Mouse (Mus musculus): ENCODE results near the gene Tgfbr3. TPM values are rescaled to one million over a fixed set of nuclear protein-coding genes. Genes with fewer than 3 reads are reported as not detected.

The Tgfbr3 gene
- polyA plus RNA-seq, 1 experiment from 2014 or later = 6.1 TPM

GRCm38 (mm10) chr5:107174188-107174587, 115.2 kb downstream of the Tgfbr3 start:
- H3K27ac ChIP-seq = no peak overlapping the region
- H3K4me3 ChIP-seq = no peak overlapping the region
- H3K9ac ChIP-seq = no peak overlapping the region
- peaks cover 15% of the 10 kb centered on the region for H3K4me1 ChIP-seq (replicated peaks)
- no peaks in the 10 kb centered on the region for H3K9me3 ChIP-seq
- ATAC-seq (ENCODE audit: low FRiP score) = no peak
- H3K4me2 ChIP-seq = no peak overlapping the region
- H3K36me3 ChIP-seq = no peaks in the 10 kb centered on the region
- H3K27me3 ChIP-seq = no peaks in the 10 kb centered on the region

GRCm38 (mm10) chr5:107173483-107173882, 115.9 kb downstream of the Tgfbr3 start:
- no peak overlapping the region for H3K27ac ChIP-seq
- no peaks in the 10 kb centered on the region for H3K36me3 ChIP-seq
- H3K4me2 ChIP-seq = no peak overlapping the region
- no peak overlapping the region for H3K9ac ChIP-seq
- H3K27me3 ChIP-seq = no peaks in the 10 kb centered on the region
- no peak overlapping the region for H3K4me3 ChIP-seq
- H3K9me3 ChIP-seq = no peaks in the 10 kb centered on the region
- 85% methylated on average over 2 of the region's 2 CpGs for WGBS
- peaks cover 15% of the 10 kb centered on the region for H3K4me1 ChIP-seq (replicated peaks)
- no peak for ATAC-seq (ENCODE audit: low FRiP score)

- Histone ChIP-seq H3K9ac (no peak overlapping the region), H3K9me3 (no peaks in the 10 kb centered on the region), H3K27me3 (no peaks in the 10 kb centered on the region), H3K27ac (no peak overlapping the region), H3K4me1 (replicated peaks) (peaks cover 15% of the 10 kb centered on the region), H3K4me2 (no peak overlapping the region), H3K36me3 (no peaks in the 10 kb centered on the region), H3K4me3 (no peak overlapping the region)
- no peak for ATAC-seq (ENCODE audit: low FRiP score)
- WGBS = 69% methylated on average over 7 of the region's 7 CpGs
Measured at GRCm38 (mm10) chr5:107171861-107172260, 117.6 kb downstream of the Tgfbr3 start.

GRCm38 (mm10) chr5:107169796-107170195, 119.6 kb downstream of the Tgfbr3 start:
- H3K4me1 ChIP-seq (replicated peaks) = peaks cover 17% of the 10 kb centered on the region
- WGBS = 86% methylated on average over 5 of the region's 5 CpGs
- no peak overlapping the region for H3K4me3 ChIP-seq
- H3K9me3 ChIP-seq = no peaks in the 10 kb centered on the region
- no peaks in the 10 kb centered on the region for H3K36me3 ChIP-seq
- no peak overlapping the region for H3K27ac ChIP-seq
- no peaks in the 10 kb centered on the region for H3K27me3 ChIP-seq
- H3K4me2 ChIP-seq = no peak overlapping the region
- no peak overlapping the region for H3K9ac ChIP-seq
- ATAC-seq (ENCODE audit: low FRiP score) = no peak

GRCm38 (mm10) chr5:107167872-107168300, 121.5 kb downstream of the Tgfbr3 start:
- no peak for ATAC-seq (ENCODE audit: low FRiP score)
- Histone ChIP-seq H3K9me3 (no peaks in the 10 kb centered on the region), H3K27me3 (no peaks in the 10 kb centered on the region), H3K4me3 (no peak overlapping the region), H3K4me1 (replicated peaks) (peaks cover 17% of the 10 kb centered on the region), H3K27ac (no peak overlapping the region), H3K36me3 (no peaks in the 10 kb centered on the region), H3K9ac (no peak overlapping the region), H3K4me2 (peak overlapping the region; percentile 20)
- 31% methylated on average over 8 of the region's 8 CpGs for WGBS

GRCm38 (mm10) chr5:107167373-107167772, 122.1 kb downstream of the Tgfbr3 start:
- 49% methylated on average over 12 of the region's 12 CpGs for WGBS
- Histone ChIP-seq H3K4me3 (no peak overlapping the region), H3K27ac (peak overlapping the region; percentile 3; the same call in 1 of the 2 replicates), H3K9ac (no peak overlapping the region), H3K4me2 (peak overlapping the region; percentile 20), H3K27me3 (no peaks in the 10 kb centered on the region), H3K9me3 (no peaks in the 10 kb centered on the region), H3K4me1 (replicated peaks) (peaks cover 14% of the 10 kb centered on the region), H3K36me3 (no peaks in the 10 kb centered on the region)
- no peak for ATAC-seq (ENCODE audit: low FRiP score)

- H3K36me3 ChIP-seq = no peaks in the 10 kb centered on the region
- no peak for ATAC-seq (ENCODE audit: low FRiP score)
- WGBS = 77% methylated on average over 11 of the region's 11 CpGs
- 0 out of 2 replicates have a peak overlapping the region, but pooled peaks have one; percentile 20 for H3K4me2 ChIP-seq
- H3K27ac ChIP-seq = no peak overlapping the region; the same call in 1 of the 2 replicates
- no peaks in the 10 kb centered on the region for H3K9me3 ChIP-seq
- peaks cover 13% of the 10 kb centered on the region for H3K4me1 ChIP-seq (replicated peaks)
- no peaks in the 10 kb centered on the region for H3K27me3 ChIP-seq
- no peak overlapping the region for H3K9ac ChIP-seq
- H3K4me3 ChIP-seq = no peak overlapping the region
Measured at GRCm38 (mm10) chr5:107166659-107167370, 122.6 kb downstream of the Tgfbr3 start.

- Histone ChIP-seq H3K27me3 (no peaks in the 10 kb centered on the region), H3K4me3 (no peak overlapping the region), H3K27ac (no peak overlapping the region), H3K4me1 (replicated peaks) (peaks cover 13% of the 10 kb centered on the region), H3K4me2 (no peak overlapping the region), H3K36me3 (no peaks in the 10 kb centered on the region), H3K9me3 (no peaks in the 10 kb centered on the region), H3K9ac (no peak overlapping the region)
- ATAC-seq (ENCODE audit: low FRiP score) = no peak
- 83% methylated on average over 7 of the region's 7 CpGs for WGBS
Measured at GRCm38 (mm10) chr5:107165734-107166133, 123.7 kb downstream of the Tgfbr3 start.

- peaks cover 13% of the 10 kb centered on the region for H3K4me1 ChIP-seq (replicated peaks)
- WGBS = 89% methylated on average over 5 of the region's 5 CpGs
- H3K9ac ChIP-seq = no peak overlapping the region
- no peaks in the 10 kb centered on the region for H3K36me3 ChIP-seq
- H3K9me3 ChIP-seq = no peaks in the 10 kb centered on the region
- no peak for ATAC-seq (ENCODE audit: low FRiP score)
- no peaks in the 10 kb centered on the region for H3K27me3 ChIP-seq
- H3K4me2 ChIP-seq = no peak overlapping the region
- no peak overlapping the region for H3K27ac ChIP-seq
- no peak overlapping the region for H3K4me3 ChIP-seq
Measured at GRCm38 (mm10) chr5:107165271-107165670, 124.2 kb downstream of the Tgfbr3 start.

GRCm38 (mm10) chr5:107164856-107165255, 124.6 kb downstream of the Tgfbr3 start:
- Histone ChIP-seq H3K9me3 (no peaks in the 10 kb centered on the region), H3K27me3 (no peaks in the 10 kb centered on the region), H3K9ac (no peak overlapping the region), H3K4me2 (no peak overlapping the region), H3K36me3 (no peaks in the 10 kb centered on the region), H3K4me1 (replicated peaks) (peaks cover 13% of the 10 kb centered on the region), H3K4me3 (no peak overlapping the region), H3K27ac (no peak overlapping the region)
- ATAC-seq (ENCODE audit: low FRiP score) = no peak
- 92% methylated on average over 4 of the region's 4 CpGs for WGBS

GRCm38 (mm10) chr5:107164146-107164545, 125.3 kb downstream of the Tgfbr3 start:
- Histone ChIP-seq H3K4me1 (replicated peaks) (peaks cover 13% of the 10 kb centered on the region), H3K9me3 (no peaks in the 10 kb centered on the region), H3K4me3 (no peak overlapping the region), H3K9ac (no peak overlapping the region), H3K4me2 (no peak overlapping the region), H3K27ac (no peak overlapping the region), H3K27me3 (no peaks in the 10 kb centered on the region), H3K36me3 (no peaks in the 10 kb centered on the region)
- 88% methylated on average over 4 of the region's 4 CpGs for WGBS
- no peak for ATAC-seq (ENCODE audit: low FRiP score)

GRCm38 (mm10) chr5:107163336-107163735, 126.1 kb downstream of the Tgfbr3 start:
- no peak overlapping the region for H3K27ac ChIP-seq

GRCm38 (mm10) chr5:107162812-107163211, 126.6 kb downstream of the Tgfbr3 start:
- no peaks in the 10 kb centered on the region for H3K9me3 ChIP-seq
- no peak overlapping the region for H3K9ac ChIP-seq
- no peak overlapping the region for H3K27ac ChIP-seq
- peaks cover 16% of the 10 kb centered on the region for H3K4me1 ChIP-seq (replicated peaks)
- no peak for ATAC-seq (ENCODE audit: low FRiP score)
- no peaks in the 10 kb centered on the region for H3K27me3 ChIP-seq
- WGBS = 86% methylated on average over 6 of the region's 6 CpGs
- no peaks in the 10 kb centered on the region for H3K36me3 ChIP-seq
- no peak overlapping the region for H3K4me3 ChIP-seq
- H3K4me2 ChIP-seq = no peak overlapping the region

More at GRCm38 (mm10) chr5:107163336-107163735, 126.1 kb downstream of the Tgfbr3 start:
- Histone ChIP-seq H3K36me3 (no peaks in the 10 kb centered on the region), H3K4me3 (no peak overlapping the region), H3K4me2 (no peak overlapping the region), H3K9ac (no peak overlapping the region), H3K27me3 (no peaks in the 10 kb centered on the region), H3K4me1 (replicated peaks) (peaks cover 17% of the 10 kb centered on the region), H3K9me3 (no peaks in the 10 kb centered on the region)
- ATAC-seq (ENCODE audit: low FRiP score) = no peak

All from hindbrain, embryonic 13.5 days (tissue).